Mouse (Mus musculus): Measurements from ENCODE around the gene Gm15446. TPM values are rescaled to one million over a fixed set of nuclear protein-coding genes. Genes with fewer than 3 reads are reported as not detected.
"Not testable (repeated sequence)": the region's sequence is repeated elsewhere in the genome, so short reads cannot be mapped to it uniquely, and the experiment has no call there.

Gm15446 gene
- polyA plus RNA-seq (2015; fragmentation: Nextera tagmentation; extraction: Ambion mirVana) = 0.89 and 1.0 TPM in 2 replicates

- H3K9me3 ChIP-seq, H3K27ac ChIP-seq, H3K27me3 ChIP-seq, H3K36me3 ChIP-seq, H3K4me1 ChIP-seq: not testable (repeated sequence)
- ATAC-seq (ENCODE audit: low FRiP score, low read depth) = peak; percentile 99
- peak within 1 kb of the TSS; percentile 69 for H3K9ac ChIP-seq
- H3K4me2 ChIP-seq (replicated peaks) = peak within 1 kb of the TSS; percentile 64
- peak within 1 kb of the TSS; percentile 58 for H3K4me3 ChIP-seq
- under 1% methylated on average over 22 of the region's 22 CpGs for WGBS
Observed at GRCm38 (mm10) chr5:109923261-109924071, at the start of gene Gm15446. TSS of gene Gm15446 (plus strand) at chr5:109923400.

GRCm38 (mm10) chr5:109924129-109924528 lies 929 bp downstream of the Gm15446 start:
- H3K27me3 ChIP-seq; H3K36me3 ChIP-seq; H3K27ac ChIP-seq; ATAC-seq (ENCODE audit: low FRiP score, low read depth); H3K4me1 ChIP-seq; H3K9me3 ChIP-seq: not testable (repeated sequence)
- peak overlapping the region; percentile 64 for H3K4me2 ChIP-seq (replicated peaks)
- WGBS = 3% methylated on average over 2 of the region's 2 CpGs
- H3K4me3 ChIP-seq = peak overlapping the region; percentile 58
- peak overlapping the region; percentile 69 for H3K9ac ChIP-seq

DNA sequence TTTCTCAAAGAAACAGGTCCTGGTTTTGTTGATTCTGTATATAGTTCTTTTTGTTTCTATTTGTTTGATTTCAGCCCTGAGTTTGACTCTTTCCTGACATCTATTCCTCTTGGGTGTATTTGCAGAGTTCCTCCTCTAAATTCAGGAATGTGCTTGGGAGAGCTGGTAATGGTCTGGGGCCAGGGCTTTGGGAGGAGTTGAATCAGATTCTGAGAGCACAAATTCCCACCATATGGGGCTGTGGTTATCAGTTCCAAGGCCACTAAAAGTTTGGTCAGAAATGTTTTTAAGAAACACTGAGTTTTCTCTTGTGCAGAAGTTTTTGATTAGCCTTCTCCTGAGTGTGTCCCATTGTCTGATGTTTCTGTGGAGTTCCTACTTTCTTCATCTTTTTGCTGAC lies 1.7 kb downstream of the Gm15446 start:
- H3K36me3 ChIP-seq = peaks cover 5% of the 10 kb centered on the region; the same call in 1 of the 2 replicates
- H3K27ac ChIP-seq = no peak overlapping the region
- H3K4me1 ChIP-seq = peaks cover 9% of the 10 kb centered on the region
- ATAC-seq (ENCODE audit: low FRiP score, low read depth) = no peak
- 0 out of 2 replicates have a peak overlapping the region, but pooled peaks have one; percentile 11 for H3K4me2 ChIP-seq (replicated peaks)
- H3K9ac ChIP-seq = no peak overlapping the region
- no peak overlapping the region for H3K4me3 ChIP-seq
- no peaks in the 10 kb centered on the region for H3K27me3 ChIP-seq
- no peaks in the 10 kb centered on the region for H3K9me3 ChIP-seq

GRCm38 (mm10) chr5:109950281-109950680 lies 27.1 kb downstream of the Gm15446 start:
- Histone ChIP-seq H3K9ac (no peak overlapping the region), H3K4me3 (no peak overlapping the region), H3K27me3 (no peaks in the 10 kb centered on the region), H3K4me1 (no peaks in the 10 kb centered on the region), H3K27ac (no peak overlapping the region), H3K36me3 (no peaks in the 10 kb centered on the region), H3K9me3 (no peaks in the 10 kb centered on the region), H3K4me2 (replicated peaks) (no peak overlapping the region)
- ATAC-seq (ENCODE audit: low FRiP score, low read depth) = no peak
- WGBS = no CpG with 5 or more reads among the region's 1 CpGs

DNA sequence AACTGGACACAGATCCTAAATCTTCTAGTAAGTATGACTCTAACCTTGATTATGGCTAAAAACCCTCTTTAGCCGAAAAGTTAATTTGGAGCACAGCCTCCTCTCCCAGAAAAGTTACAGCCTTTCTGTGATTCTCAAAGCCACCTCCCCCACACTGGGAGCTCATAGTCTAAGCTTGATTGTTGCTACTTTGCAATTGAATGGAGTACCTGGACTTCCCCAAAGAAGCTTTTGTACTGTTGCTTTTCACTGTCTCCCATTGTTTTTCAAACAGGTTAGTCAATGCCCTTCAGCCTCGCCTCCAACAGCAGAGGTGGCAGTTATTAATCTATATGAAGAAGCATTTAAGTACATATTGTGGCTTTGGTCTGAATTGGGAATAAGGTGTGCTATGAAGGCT lies 57.5 kb downstream of the Gm15446 start:
- H3K4me1 ChIP-seq; H3K4me3 ChIP-seq; H3K36me3 ChIP-seq; H3K9ac ChIP-seq; ATAC-seq (ENCODE audit: low FRiP score, low read depth); H3K27me3 ChIP-seq; H3K4me2 ChIP-seq (replicated peaks); H3K27ac ChIP-seq; H3K9me3 ChIP-seq: not testable (repeated sequence)
- no CpG with 5 or more reads among the region's 2 CpGs for WGBS

Other genes with a start within 250 kb of the Gm15446 start
- 2.5 and 3.6 TPM in 2 replicates for gene 5430403G16Rik, start 232.4 kb upstream of the Gm15446 start, polyA plus RNA-seq (2015; fragmentation: Nextera tagmentation; extraction: Ambion mirVana)
- 8.8 and 8.9 TPM in 2 replicates for gene 4930522L14Rik, start 171.5 kb upstream of the Gm15446 start, polyA plus RNA-seq (2015; fragmentation: Nextera tagmentation; extraction: Ambion mirVana)
- gene Zfp932, start 73.1 kb downstream of the Gm15446 start, polyA plus RNA-seq (2015; fragmentation: Nextera tagmentation; extraction: Ambion mirVana) = 27.5 and 28.2 TPM in 2 replicates
- 3.7 and 5.1 TPM in 2 replicates for gene Gm17655, start 149.1 kb downstream of the Gm15446 start, polyA plus RNA-seq (2015; fragmentation: Nextera tagmentation; extraction: Ambion mirVana)
- 1.0 and 1.1 TPM in 2 replicates for gene Gm35315, start 171.0 kb downstream of the Gm15446 start, polyA plus RNA-seq (2015; fragmentation: Nextera tagmentation; extraction: Ambion mirVana)
- gene Plcxd1, start 176.6 kb downstream of the Gm15446 start, polyA plus RNA-seq (2015; fragmentation: Nextera tagmentation; extraction: Ambion mirVana) = 1.6 and 1.9 TPM in 2 replicates
- 33.6 and 33.7 TPM in 2 replicates for gene Gtpbp6, start 184.8 kb downstream of the Gm15446 start, polyA plus RNA-seq (2015; fragmentation: Nextera tagmentation; extraction: Ambion mirVana)
- 5.3 and 5.7 TPM in 2 replicates for gene Zfp605, start 186.7 kb downstream of the Gm15446 start, polyA plus RNA-seq (2015; fragmentation: Nextera tagmentation; extraction: Ambion mirVana)
- gene Chfr, start 212.4 kb downstream of the Gm15446 start, polyA plus RNA-seq (2015; fragmentation: Nextera tagmentation; extraction: Ambion mirVana) = 30.1 and 32.3 TPM in 2 replicates